Mouse (Mus musculus) G1E (cell line): ENCODE measurements around the gene Ank3. TPM values are rescaled to one million over a fixed set of nuclear protein-coding genes. Genes with fewer than 3 reads are reported as not detected.

Experiments used
- ATAC-seq: 2 replicates; pipeline ENCODE4 v1.8.0; 2016; ENCODE audit warnings: mild to moderate bottlenecking; ENCODE audit not compliant: insufficient number of reproducible peaks, poor library complexity, low FRiP score, severe bottlenecking; ENCODE audit errors: extremely low read depth
- DNase-seq: peaks from one replicate; pipeline ENCODE4 v3.0.0; 2012; ENCODE audit warnings: low spot score
- H3K27me3 ChIP-seq: 2 replicates; pipeline ENCODE4 v1.6.1; 2012; ENCODE audit warnings: mild to moderate bottlenecking, low read length, inconsistent platforms; ENCODE audit not compliant: insufficient read depth
- H3K36me3 ChIP-seq: replicated peaks from 2 replicates; pipeline ENCODE3; 2012; ENCODE audit warnings: mild to moderate bottlenecking, inconsistent platforms
- H3K4me1 ChIP-seq: 2 replicates; pipeline ENCODE4 v1.6.1; 2012; ENCODE audit warnings: low read depth, low read length, inconsistent platforms, mixed read lengths; ENCODE audit not compliant: insufficient read depth
- H3K4me3 ChIP-seq: 2 replicates; pipeline ENCODE4 v1.5.1; 2012; ENCODE audit warnings: low read depth, mild to moderate bottlenecking, inconsistent platforms, low read length, moderate library complexity, mixed read lengths
- H3K9me3 ChIP-seq: replicated peaks from 2 replicates; pipeline ENCODE4 v1.6.1; 2012; ENCODE audit warnings: inconsistent platforms
- CTCF ChIP-seq: IDR thresholded peaks from 2 replicates; pipeline ENCODE4 v1.5.1; 2012; ENCODE audit warnings: low read depth, low read length, inconsistent platforms, mixed read lengths
- GATA1 ChIP-seq: IDR thresholded peaks from 2 replicates; pipeline ENCODE4 v1.6.1; 2012; ENCODE audit warnings: borderline replicate concordance, low read length, inconsistent platforms, mixed read lengths
- GATA2 ChIP-seq: IDR thresholded peaks from 2 replicates; pipeline ENCODE4 v1.6.1; 2012; ENCODE audit warnings: low read depth, low read length, inconsistent platforms, borderline replicate concordance
- POLR2AphosphoS5 ChIP-seq: IDR thresholded peaks from 2 replicates; pipeline ENCODE4 v1.6.1; 2012; ENCODE audit warnings: low read depth, low read length, inconsistent platforms; ENCODE audit not compliant: insufficient replicate concordance
- TAL1 ChIP-seq: conservative IDR thresholded peaks from 2 replicates; pipeline ENCODE4 v1.6.1; 2012; ENCODE audit warnings: low read depth, low read length, inconsistent platforms, mixed read lengths
- polyA plus RNA-seq: library from polyadenylated mRNA; stranded (reverse); fragments of >175 nt; gene quantifications from 2 replicates; pipeline ENCODE4 v1.2.3, GENCODE M21; 2012
- total RNA-seq, 2 experiments: library from RNA; stranded (forward) in 1 of 2; stranded (reverse) in 1 of 2; fragments of 200-1000 nt in 1 of 2; fragments of >200 nt in 1 of 2; fragmentation: Nextera tagmentation in 1 of 2; gene quantifications; 2 replicates each; pipeline ENCODE4 v1.2.3; 2014 to 2017

The Ank3 gene
- total and polyA plus RNA-seq, 3 experiments = 0.98 TPM; not detected in 2

DNA sequence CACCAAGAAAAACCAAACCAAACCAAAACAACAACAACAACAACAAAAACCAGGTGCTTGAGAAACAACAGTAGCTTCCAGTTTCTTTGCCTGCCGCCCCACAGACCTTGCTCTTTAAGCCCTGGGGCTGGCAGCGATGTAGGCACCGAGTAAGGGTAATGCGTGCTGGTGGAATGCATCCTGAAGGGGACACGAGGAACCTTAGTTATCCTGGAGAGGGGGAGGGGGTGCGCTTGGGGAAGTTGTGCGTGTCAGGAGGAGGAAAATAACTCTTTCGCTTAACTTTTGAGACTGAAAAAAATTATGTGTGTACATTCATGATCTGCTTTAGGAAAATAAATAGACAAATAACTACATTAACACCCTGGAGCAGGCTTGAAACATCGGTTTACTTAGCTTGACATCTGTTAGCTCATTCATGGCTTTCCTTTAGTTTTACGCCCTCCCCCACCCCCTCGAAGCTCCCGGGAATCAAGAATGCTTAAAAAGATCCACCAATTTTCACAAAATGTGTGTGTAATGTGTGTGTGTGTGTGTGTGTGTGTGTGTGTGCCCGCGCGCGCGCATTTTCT is 1.3 kb downstream of the Ank3 start:
- TF ChIP-seq POLR2AphosphoS5 = no peak
- no peak for TF ChIP-seq CTCF
- no peak for TF ChIP-seq GATA2
- H3K27me3 ChIP-seq = no peaks in the 10 kb centered on the region

DNA sequence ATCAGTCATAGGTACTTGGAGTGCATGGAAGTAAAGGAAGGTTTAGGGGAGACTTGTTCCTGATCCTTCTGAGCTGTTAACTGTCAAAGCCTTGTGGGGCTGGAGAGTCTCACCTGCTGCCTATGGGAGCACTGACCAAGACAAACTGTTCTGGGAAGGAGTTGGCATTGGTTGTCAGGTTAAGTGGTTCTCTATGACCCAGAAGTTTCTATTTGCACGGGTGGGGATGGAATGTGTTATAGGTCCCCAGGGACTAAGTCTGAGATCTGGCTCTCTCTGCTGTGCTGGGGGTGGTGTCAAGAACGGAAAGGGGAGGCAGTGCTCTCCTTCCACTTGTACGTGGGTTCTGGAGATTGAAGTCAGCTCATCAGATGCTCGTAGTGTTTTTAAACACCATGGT is 6.9 kb downstream of the Ank3 start:
- H3K9me3 ChIP-seq = peaks cover 30% of the 10 kb centered on the region
- H3K4me1 ChIP-seq = no peaks in the 10 kb centered on the region
- no peak for TF ChIP-seq POLR2AphosphoS5
- no peak for TF ChIP-seq TAL1
- TF ChIP-seq GATA1 = no peak
- TF ChIP-seq CTCF = no peak
- no peak for TF ChIP-seq GATA2
- H3K36me3 ChIP-seq = no peaks in the 10 kb centered on the region
- ATAC-seq = no peak
- no peak for DNase-seq
- H3K27me3 ChIP-seq = no peaks in the 10 kb centered on the region
- H3K4me3 ChIP-seq = no peak overlapping the region

More for the DNA sequence above, 1.3 kb downstream of the Ank3 start:
- Histone ChIP-seq H3K36me3 (no peaks in the 10 kb centered on the region), H3K9me3 (peaks cover 38% of the 10 kb centered on the region), H3K4me3 (no peak overlapping the region), H3K4me1 (no peaks in the 10 kb centered on the region)
- DNase-seq (no peak), ATAC-seq (no peak)

- TF ChIP-seq GATA2 = no peak
- no peak for TF ChIP-seq GATA1
- no peak for TF ChIP-seq POLR2AphosphoS5
- TF ChIP-seq CTCF = no peak
- TF ChIP-seq TAL1 = no peak
- no peak for DNase-seq
- H3K4me1 ChIP-seq = no peaks in the 10 kb centered on the region
- H3K4me3 ChIP-seq = no peak overlapping the region
- no peak for ATAC-seq
- peaks cover 21% of the 10 kb centered on the region for H3K9me3 ChIP-seq
- H3K27me3 ChIP-seq = no peaks in the 10 kb centered on the region
- no peaks in the 10 kb centered on the region for H3K36me3 ChIP-seq
Measured at GRCm38 (mm10) chr10:69414888-69415287, 16.3 kb downstream of the Ank3 start.

DNA sequence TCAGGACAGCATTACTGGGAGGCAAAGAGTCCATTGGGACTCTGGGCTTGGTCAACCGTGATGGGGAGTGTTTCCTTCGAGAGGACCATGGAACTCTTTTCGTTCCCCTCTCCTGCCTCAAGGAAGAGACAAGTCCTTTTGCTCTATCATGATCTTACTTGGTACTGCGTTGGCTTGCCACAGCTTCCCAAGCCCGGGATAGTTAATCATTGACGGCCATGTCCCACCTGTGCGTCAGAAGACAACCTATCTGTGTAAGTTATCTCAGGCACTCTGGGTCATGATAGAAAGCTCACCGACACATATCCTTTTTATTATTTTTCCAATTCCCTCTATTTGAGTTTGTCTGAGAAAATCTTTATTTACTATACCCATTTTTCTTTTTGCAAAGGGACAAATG is 20.1 kb downstream of the Ank3 start:
- Histone ChIP-seq H3K4me1 (no peaks in the 10 kb centered on the region), H3K9me3 (peaks cover 25% of the 10 kb centered on the region), H3K27me3 (no peaks in the 10 kb centered on the region), H3K4me3 (no peak overlapping the region), H3K36me3 (no peaks in the 10 kb centered on the region)
- no peak for TF ChIP-seq CTCF
- no peak for TF ChIP-seq POLR2AphosphoS5
- no peak for TF ChIP-seq GATA2
- no peak for TF ChIP-seq GATA1
- no peak for TF ChIP-seq TAL1
- no peak for ATAC-seq
- no peak for DNase-seq

- peaks cover 31% of the 10 kb centered on the region for H3K9me3 ChIP-seq
- no peak for DNase-seq
- H3K27me3 ChIP-seq = no peaks in the 10 kb centered on the region
- TF ChIP-seq POLR2AphosphoS5 = no peak
- no peak for TF ChIP-seq CTCF
- no peak for TF ChIP-seq TAL1
- no peak for TF ChIP-seq GATA1
- TF ChIP-seq GATA2 = no peak
- no peaks in the 10 kb centered on the region for H3K4me1 ChIP-seq
- no peak overlapping the region for H3K4me3 ChIP-seq
- no peak for ATAC-seq
- no peaks in the 10 kb centered on the region for H3K36me3 ChIP-seq
Measured at GRCm38 (mm10) chr10:69420306-69420705, 21.7 kb downstream of the Ank3 start.

DNA sequence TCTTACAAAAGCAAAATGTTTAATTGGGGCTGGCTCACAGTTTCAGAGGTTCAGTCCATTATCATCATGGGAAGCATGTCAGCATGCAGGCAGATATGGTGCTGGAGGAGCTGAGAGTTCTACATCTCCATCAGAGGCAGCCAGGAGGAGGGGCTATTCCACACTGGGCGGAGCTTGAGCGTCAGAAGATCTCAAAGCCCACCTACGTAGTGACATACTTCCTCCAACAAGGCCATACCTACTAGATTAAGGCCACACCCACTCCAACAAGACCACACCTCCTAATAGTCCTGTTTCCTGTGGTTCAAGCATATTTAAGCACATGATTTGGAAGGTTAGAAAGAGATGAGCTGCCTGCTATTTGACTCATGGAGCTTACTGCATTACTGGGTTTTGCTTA is 25.5 kb downstream of the Ank3 start:
- Histone ChIP-seq H3K9me3 (peaks cover 38% of the 10 kb centered on the region), H3K27me3 (no peaks in the 10 kb centered on the region), H3K36me3 (no peaks in the 10 kb centered on the region), H3K4me3 (no peak overlapping the region), H3K4me1 (no peaks in the 10 kb centered on the region)
- no peak for TF ChIP-seq GATA1
- no peak for TF ChIP-seq GATA2
- no peak for TF ChIP-seq POLR2AphosphoS5
- no peak for TF ChIP-seq CTCF
- no peak for TF ChIP-seq TAL1
- ATAC-seq = no peak
- no peak for DNase-seq
